Mouse (Mus musculus): ENCODE data around the gene Mast1.

The Mast1 gene

GRCm38 (mm10) chr8:84871376-84872308, 65.5 kb downstream of the Mast1 start, which contains the start of gene Syce2:
Gene Syce2, plus strand, starts transcription at chr8:84872111.
- DNase-seq: peak; percentile 67

Data from cerebellum, adult 11 months (tissue).